Mouse (Mus musculus) embryonic facial prominence, embryonic 15.5 days (tissue): ENCODE data around the gene Rhot2. TPM values are rescaled to one million over a fixed set of nuclear protein-coding genes. Genes with fewer than 3 reads are reported as not detected.

Experiments used
- ATAC-seq: fragments of 200-750 bp; cut with Nextera tagmentation; 2 replicates; pipeline ENCODE4 v1.8.0; 2017; ENCODE audit warnings: low read depth, moderate TSS enrichment; ENCODE audit not compliant: insufficient number of reproducible peaks, low FRiP score, low TSS enrichment
- H3K27ac ChIP-seq: fragments of 300-500 bp; sonication (generic); replicated peaks from 2 replicates; pipeline ENCODE4 v1.5.1; 2015; ENCODE audit warnings: mild to moderate bottlenecking, inconsistent platforms
- H3K27me3 ChIP-seq: fragments of 300-500 bp; sonication (generic); 2 replicates; pipeline ENCODE4 v1.6.1; 2015; ENCODE audit warnings: inconsistent platforms
- H3K36me3 ChIP-seq: fragments of 300-500 bp; sonication (generic); 2 replicates; pipeline ENCODE4 v1.6.1; 2015; ENCODE audit warnings: mild to moderate bottlenecking, inconsistent platforms
- H3K4me1 ChIP-seq: fragments of 300-500 bp; sonication (generic); 2 replicates; pipeline ENCODE4 v1.6.1; 2015; ENCODE audit warnings: inconsistent platforms
- H3K4me2 ChIP-seq: fragments of 300-500 bp; sonication (generic); replicated peaks from 2 replicates; pipeline ENCODE4 v1.6.1; 2015; ENCODE audit warnings: mild to moderate bottlenecking, inconsistent platforms
- H3K4me3 ChIP-seq: fragments of 300-500 bp; sonication (generic); replicated peaks from 2 replicates; pipeline ENCODE4 v1.5.1; 2015; ENCODE audit warnings: mild to moderate bottlenecking, inconsistent platforms
- H3K9ac ChIP-seq: fragments of 300-500 bp; sonication (generic); 2 replicates; pipeline ENCODE4 v1.6.1; 2015; ENCODE audit warnings: inconsistent platforms
- H3K9me3 ChIP-seq: fragments of 300-500 bp; sonication (generic); replicated peaks from 2 replicates; pipeline ENCODE4 v1.6.1; 2016; ENCODE audit warnings: inconsistent platforms
- WGBS: fragments of 180-500 bp; shearing (Covaris S2); methylation state at CpG from one replicate; pipeline ENCODE4 v1.1.7; 2015; 5-methylcytosine and 5-hydroxymethylcytosine counted together
- polyA plus RNA-seq: library from polyadenylated mRNA; unstranded; fragments of >200 nt; fragmentation: Nextera tagmentation; extraction: Ambion mirVana; gene quantifications from 2 replicates; pipeline ENCODE4 v1.2.1, GENCODE M21; 2015

Rhot2 gene
- polyA plus RNA-seq, 1 experiment from 2014 or later = 24.5 TPM

GRCm38 (mm10) chr17:25825984-25826570 is 18.6 kb downstream of the Rhot2 start:
- Histone ChIP-seq H3K27me3 (peaks cover 5% of the 10 kb centered on the region; the same call in 1 of the 2 replicates), H3K36me3 (peaks cover 36% of the 10 kb centered on the region), H3K4me1 (peaks cover 61% of the 10 kb centered on the region), H3K4me2 (no peak overlapping the region; the same call in 1 of the 2 replicates), H3K9me3 (no peaks in the 10 kb centered on the region), H3K4me3 (no peak overlapping the region), H3K9ac (no peak overlapping the region), H3K27ac (no peak overlapping the region)
- WGBS = 95% methylated on average over 27 of the region's 27 CpGs
- no peak for ATAC-seq

GRCm38 (mm10) chr17:25825311-25825710 is 19.3 kb downstream of the Rhot2 start:
- H3K9ac ChIP-seq = no peak overlapping the region
- no peak overlapping the region for H3K4me3 ChIP-seq
- no peak overlapping the region for H3K4me2 ChIP-seq
- no peak overlapping the region for H3K27ac ChIP-seq
- H3K27me3 ChIP-seq = peaks cover 11% of the 10 kb centered on the region
- H3K4me1 ChIP-seq = peaks cover 54% of the 10 kb centered on the region
- WGBS = 89% methylated on average over 6 of the region's 6 CpGs
- H3K9me3 ChIP-seq = no peaks in the 10 kb centered on the region
- ATAC-seq = no peak
- peaks cover 28% of the 10 kb centered on the region for H3K36me3 ChIP-seq

- Histone ChIP-seq H3K27ac (no peak overlapping the region), H3K4me3 (peak overlapping the region; percentile 69), H3K4me1 (peaks cover 48% of the 10 kb centered on the region), H3K9ac (peak overlapping the region; percentile 74; the same call in 1 of the 2 replicates), H3K9me3 (no peaks in the 10 kb centered on the region), H3K36me3 (peaks cover 21% of the 10 kb centered on the region), H3K27me3 (peaks cover 19% of the 10 kb centered on the region), H3K4me2 (peak overlapping the region; percentile 94)
- no peak for ATAC-seq
- 75% methylated on average over 16 of the region's 17 CpGs for WGBS
Measured at GRCm38 (mm10) chr17:25824362-25825142, 20.1 kb downstream of the Rhot2 start.

- ATAC-seq = peak; percentile 59; the same call in 1 of the 2 replicates
- H3K4me3 ChIP-seq = peak within 1 kb of the TSS; percentile 69
- H3K36me3 ChIP-seq = peaks cover 20% of the 10 kb centered on the region
- H3K9me3 ChIP-seq = no peaks in the 10 kb centered on the region
- peak within 1 kb of the TSS; percentile 44; the same call in 1 of the 2 replicates for H3K27ac ChIP-seq
- H3K4me2 ChIP-seq = peak within 1 kb of the TSS; percentile 94
- under 1% methylated on average over 18 of the region's 18 CpGs for WGBS
- peaks cover 45% of the 10 kb centered on the region for H3K4me1 ChIP-seq
- H3K9ac ChIP-seq = peak within 1 kb of the TSS; percentile 74
- peaks cover 30% of the 10 kb centered on the region for H3K27me3 ChIP-seq
Measured at GRCm38 (mm10) chr17:25823452-25823851, 21.2 kb downstream of the Rhot2 start, which contains the start of gene Wdr24. Gene Wdr24 (plus strand): TSS chr17:25823627.

GRCm38 (mm10) chr17:25818851-25819780 is 25.5 kb downstream of the Rhot2 start:
- peaks cover 41% of the 10 kb centered on the region for H3K27me3 ChIP-seq

GRCm38 (mm10) chr17:25817662-25818061 is 27.0 kb downstream of the Rhot2 start:
- peaks cover 46% of the 10 kb centered on the region for H3K27me3 ChIP-seq
- no peaks in the 10 kb centered on the region for H3K9me3 ChIP-seq
- H3K4me1 ChIP-seq = peaks cover 15% of the 10 kb centered on the region
- WGBS = 77% methylated on average over 11 of the region's 11 CpGs
- H3K36me3 ChIP-seq = no peaks in the 10 kb centered on the region
- no peak overlapping the region for H3K9ac ChIP-seq
- H3K4me3 ChIP-seq = no peak overlapping the region
- no peak for ATAC-seq
- no peak overlapping the region for H3K27ac ChIP-seq
- no peak overlapping the region for H3K4me2 ChIP-seq

More at GRCm38 (mm10) chr17:25818851-25819780, 25.5 kb downstream of the Rhot2 start:
- WGBS = 6% methylated on average over 46 of the region's 46 CpGs
- Histone ChIP-seq H3K4me1 (peaks cover 15% of the 10 kb centered on the region), H3K4me3 (peak overlapping the region; percentile 27), H3K9me3 (no peaks in the 10 kb centered on the region), H3K27ac (no peak overlapping the region), H3K9ac (no peak overlapping the region), H3K36me3 (no peaks in the 10 kb centered on the region), H3K4me2 (peak overlapping the region; percentile 47)
- ATAC-seq = no peak

- Histone ChIP-seq H3K27ac (no peak overlapping the region), H3K36me3 (no peaks in the 10 kb centered on the region), H3K9me3 (no peaks in the 10 kb centered on the region), H3K4me2 (peak overlapping the region; percentile 12; the same call in 1 of the 2 replicates), H3K27me3 (peaks cover 56% of the 10 kb centered on the region), H3K4me3 (no peak overlapping the region), H3K9ac (no peak overlapping the region), H3K4me1 (peaks cover 22% of the 10 kb centered on the region)
- whole genome bisulfite sequencing = 2% methylated on average over 20 of the region's 20 CpGs
- no peak for ATAC-seq
Measured at GRCm38 (mm10) chr17:25813471-25813870, 31.2 kb downstream of the Rhot2 start.

- no peak for ATAC-seq
- no peaks in the 10 kb centered on the region for H3K9me3 ChIP-seq
- no peaks in the 10 kb centered on the region for H3K36me3 ChIP-seq
- H3K9ac ChIP-seq = no peak overlapping the region
- H3K4me2 ChIP-seq = no peak overlapping the region
- H3K27ac ChIP-seq = no peak overlapping the region
- peaks cover 24% of the 10 kb centered on the region for H3K4me1 ChIP-seq
- WGBS = 78% methylated on average over 4 of the region's 4 CpGs
- H3K27me3 ChIP-seq = peaks cover 52% of the 10 kb centered on the region
- H3K4me3 ChIP-seq = no peak overlapping the region
Measured at GRCm38 (mm10) chr17:25810890-25811289, 33.8 kb downstream of the Rhot2 start.

GRCm38 (mm10) chr17:25809606-25810340 is 34.9 kb downstream of the Rhot2 start:
- H3K4me2 ChIP-seq = peak overlapping the region; percentile 97
- no peak overlapping the region for H3K27ac ChIP-seq
- H3K4me1 ChIP-seq = peaks cover 24% of the 10 kb centered on the region
- peak overlapping the region; percentile 71 for H3K4me3 ChIP-seq
- no peaks in the 10 kb centered on the region for H3K36me3 ChIP-seq
- 8% methylated on average over 25 of the region's 25 CpGs for WGBS
- H3K9ac ChIP-seq = peak overlapping the region; percentile 48
- H3K27me3 ChIP-seq = peaks cover 52% of the 10 kb centered on the region
- ATAC-seq = peak; percentile 12; the same call in 1 of the 2 replicates
- H3K9me3 ChIP-seq = no peaks in the 10 kb centered on the region

GRCm38 (mm10) chr17:25808789-25809605 is 35.7 kb downstream of the Rhot2 start, which contains the start of gene Fbxl16:
Gene Fbxl16 (plus strand): TSS chr17:25809085.
- peaks cover 24% of the 10 kb centered on the region for H3K4me1 ChIP-seq
- H3K27ac ChIP-seq = no peak within 1 kb of the TSS
- no peaks in the 10 kb centered on the region for H3K36me3 ChIP-seq
- peak within 1 kb of the TSS; percentile 71 for H3K4me3 ChIP-seq
- H3K4me2 ChIP-seq = peak within 1 kb of the TSS; percentile 97
- peaks cover 52% of the 10 kb centered on the region for H3K27me3 ChIP-seq
- ATAC-seq = peak; percentile 85
- no peaks in the 10 kb centered on the region for H3K9me3 ChIP-seq
- WGBS = 1% methylated on average over 89 of the region's 100 CpGs
- peak within 1 kb of the TSS; percentile 48 for H3K9ac ChIP-seq
